Mouse (Mus musculus) forebrain, embryonic 14.5 days (tissue): ENCODE measurements around the gene Ndufaf1. TPM values are rescaled to one million over a fixed set of nuclear protein-coding genes. Genes with fewer than 3 reads are reported as not detected.

ENCODE experiments used
- polyA plus RNA-seq: library from polyadenylated mRNA; unstranded; fragments of >200 nt; fragmentation: Nextera tagmentation; extraction: Ambion mirVana; gene quantifications from 2 replicates; pipeline ENCODE4 v1.2.1, GENCODE M21; 2014

Gene Ndufaf1
- polyA plus RNA-seq, 1 experiment from 2014 or later: 37.6 TPM

Other genes with a start within 250 kb of the Ndufaf1 start
- gene Ino80, start 185.1 kb downstream of the Ndufaf1 start, polyA plus RNA-seq: 3.9 and 4.3 TPM in 2 replicates
- 0.29 and 0.36 TPM in 2 replicates for gene Exd1, start 115.2 kb downstream of the Ndufaf1 start, polyA plus RNA-seq
- 72.3 and 75.5 TPM in 2 replicates for gene Chp1, start 115.1 kb downstream of the Ndufaf1 start, polyA plus RNA-seq
- 38.0 and 41.9 TPM in 2 replicates for gene Nusap1, start 44.5 kb downstream of the Ndufaf1 start, polyA plus RNA-seq
- gene Oip5, start 44.4 kb downstream of the Ndufaf1 start, polyA plus RNA-seq: 13.2 and 14.8 TPM in 2 replicates
- gene Rtf1, start 12.2 kb upstream of the Ndufaf1 start, polyA plus RNA-seq: 32.6 and 38.0 TPM in 2 replicates
- 0.61 and 0.78 TPM in 2 replicates for gene Itpka, start 79.5 kb upstream of the Ndufaf1 start, polyA plus RNA-seq
- 0.29 and 0.37 TPM in 2 replicates for gene Ltk, start 97.6 kb upstream of the Ndufaf1 start, polyA plus RNA-seq
- gene Rpap1, start 124.7 kb upstream of the Ndufaf1 start, polyA plus RNA-seq: 12.8 and 16.0 TPM in 2 replicates
- gene Tyro3, start 134.9 kb upstream of the Ndufaf1 start, polyA plus RNA-seq: 14.3 TPM in 2 replicates
- gene Mga, start 234.4 kb upstream of the Ndufaf1 start, polyA plus RNA-seq: 23.6 and 32.3 TPM in 2 replicates